Mouse (Mus musculus): Measurements from ENCODE around the gene Fam131c. TPM values are rescaled to one million over a fixed set of nuclear protein-coding genes. Genes with fewer than 3 reads are reported as not detected.

The Fam131c gene
- polyA plus RNA-seq, 1 experiment from 2014 or later, result 1.1 TPM

- Histone ChIP-seq H3K9me3 (no peaks in the 10 kb centered on the region), H3K36me3 (no peaks in the 10 kb centered on the region), H3K27me3 (no peaks in the 10 kb centered on the region), H3K9ac (no peak overlapping the region), H3K4me3 (no peak overlapping the region), H3K27ac (no peak overlapping the region), H3K4me1 (no peaks in the 10 kb centered on the region), H3K4me2 (replicated peaks) (no peak overlapping the region)
- no peak for ATAC-seq (ENCODE audit: insufficient number of reproducible peaks, insufficient read depth, low FRiP score, low TSS enrichment)
These were observed 10.2 kb upstream of the Fam131c start for GRCm38 (mm10) chr4:141357811-141358210.

- H3K27me3 ChIP-seq, result peaks cover 4% of the 10 kb centered on the region
- no peaks in the 10 kb centered on the region for H3K36me3 ChIP-seq
- no peak overlapping the region for H3K4me2 ChIP-seq (replicated peaks)
- no peaks in the 10 kb centered on the region for H3K4me1 ChIP-seq
- WGBS, result 81% methylated on average over 6 of the region's 6 CpGs
- no peak overlapping the region for H3K27ac ChIP-seq
- H3K4me3 ChIP-seq, result no peak overlapping the region
- no peak for ATAC-seq (ENCODE audit: insufficient number of reproducible peaks, insufficient read depth, low FRiP score, low TSS enrichment)
- H3K9me3 ChIP-seq, result no peaks in the 10 kb centered on the region
- no peak overlapping the region for H3K9ac ChIP-seq
These were observed 8.8 kb upstream of the Fam131c start for GRCm38 (mm10) chr4:141359222-141359621.

DNA sequence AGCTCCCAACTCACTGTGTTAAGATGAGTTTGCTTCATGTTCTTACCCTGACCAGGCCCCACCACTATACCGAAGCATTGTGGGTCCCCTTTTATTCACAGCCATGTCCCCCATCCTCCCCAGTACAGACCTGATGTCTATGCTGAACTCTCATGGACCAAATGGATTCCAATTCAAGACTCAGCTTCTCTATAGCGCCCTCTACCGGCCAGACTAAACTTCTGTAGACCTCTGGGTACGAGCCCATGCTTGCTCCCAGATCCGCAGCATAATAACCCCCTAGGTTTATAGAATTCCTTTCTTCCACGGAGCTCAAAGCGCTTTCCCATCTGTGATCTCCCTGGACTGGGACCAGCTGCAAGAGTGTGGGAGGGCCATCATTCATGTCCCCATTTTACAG lies 7.2 kb upstream of the Fam131c start:
- WGBS, result 31% methylated on average over 7 of the region's 7 CpGs
- no peak overlapping the region for H3K4me3 ChIP-seq
- peaks cover 20% of the 10 kb centered on the region for H3K27me3 ChIP-seq
- no peak for ATAC-seq (ENCODE audit: insufficient number of reproducible peaks, insufficient read depth, low FRiP score, low TSS enrichment)
- no peak overlapping the region for H3K27ac ChIP-seq
- no peaks in the 10 kb centered on the region for H3K4me1 ChIP-seq
- no peak overlapping the region for H3K9ac ChIP-seq
- H3K9me3 ChIP-seq, result no peaks in the 10 kb centered on the region
- H3K4me2 ChIP-seq (replicated peaks), result no peak overlapping the region
- H3K36me3 ChIP-seq, result no peaks in the 10 kb centered on the region

DNA sequence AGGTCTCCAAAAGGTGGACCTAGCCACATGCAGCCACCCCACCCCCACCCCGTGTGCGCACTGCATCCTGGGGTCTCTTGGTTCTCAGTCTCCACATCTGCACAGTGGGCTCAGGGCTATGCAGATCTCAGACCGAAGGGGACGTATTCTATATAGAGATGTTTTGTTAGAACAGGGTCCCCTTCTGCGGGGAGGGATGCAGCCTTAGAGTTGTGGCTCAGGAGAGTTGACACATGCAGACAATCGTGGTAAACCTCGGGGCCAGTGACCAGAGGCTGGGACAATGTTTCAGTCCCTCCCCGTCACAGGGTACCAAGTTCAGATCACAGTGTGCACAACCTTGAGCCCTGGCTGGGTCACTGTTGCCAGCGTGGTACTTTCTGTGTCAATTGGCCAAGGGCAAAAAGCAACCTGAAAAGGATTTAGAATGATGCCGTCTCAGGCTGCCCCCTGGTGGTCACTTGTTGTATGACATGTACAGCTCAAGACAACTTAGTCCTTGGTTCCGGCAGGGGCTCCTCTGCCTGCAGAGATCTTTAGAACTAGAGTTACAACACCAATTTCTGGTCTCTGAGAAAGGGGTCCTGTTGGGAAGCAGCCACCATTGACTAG lies 5.0 kb upstream of the Fam131c start:
- H3K27me3 ChIP-seq, result peaks cover 42% of the 10 kb centered on the region
- no peak overlapping the region for H3K9ac ChIP-seq
- H3K9me3 ChIP-seq, result no peaks in the 10 kb centered on the region
- WGBS, result 27% methylated on average over 11 of the region's 11 CpGs
- H3K4me2 ChIP-seq (replicated peaks), result no peak overlapping the region
- no peaks in the 10 kb centered on the region for H3K36me3 ChIP-seq
- H3K4me3 ChIP-seq, result no peak overlapping the region
- H3K4me1 ChIP-seq, result no peaks in the 10 kb centered on the region
- no peak overlapping the region for H3K27ac ChIP-seq
- ATAC-seq (ENCODE audit: insufficient number of reproducible peaks, insufficient read depth, low FRiP score, low TSS enrichment), result no peak

- Histone ChIP-seq H3K36me3 (no peaks in the 10 kb centered on the region), H3K4me2 (replicated peaks) (no peak overlapping the region), H3K4me3 (no peak overlapping the region), H3K9ac (no peak overlapping the region), H3K27ac (no peak overlapping the region), H3K27me3 (peaks cover 60% of the 10 kb centered on the region), H3K9me3 (no peaks in the 10 kb centered on the region), H3K4me1 (0 out of 2 replicates have a peak, but pooled peaks cover 8% of the 10 kb centered on the region)
- ATAC-seq (ENCODE audit: insufficient number of reproducible peaks, insufficient read depth, low FRiP score, low TSS enrichment), result no peak; the same call in 1 of the 2 replicates
- 67% methylated on average over 8 of the region's 8 CpGs for WGBS
These were observed 2.9 kb upstream of the Fam131c start for GRCm38 (mm10) chr4:141365126-141365525.

DNA sequence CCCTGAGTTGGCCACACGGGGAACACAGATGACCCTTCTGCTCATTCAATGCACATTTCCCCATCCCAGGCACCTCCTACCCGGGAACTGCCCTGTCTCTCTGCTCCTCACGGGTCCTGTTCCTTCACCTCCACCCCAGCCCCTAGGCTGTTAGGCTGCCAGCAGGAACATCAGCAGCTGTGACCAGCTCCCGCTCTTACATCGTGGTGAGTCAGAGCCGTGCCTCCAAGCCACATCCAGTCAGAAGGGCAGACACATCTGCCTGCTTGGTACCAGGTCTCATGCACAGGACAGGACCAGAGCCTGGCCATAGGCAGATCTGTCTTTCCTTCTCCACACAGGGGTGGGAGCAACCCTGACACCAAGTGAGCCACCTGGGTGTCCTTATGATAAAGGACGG lies 2.1 kb upstream of the Fam131c start:
- 56% methylated on average over 7 of the region's 7 CpGs for WGBS
- Histone ChIP-seq H3K4me3 (no peak overlapping the region), H3K9ac (no peak overlapping the region), H3K27ac (no peak overlapping the region), H3K27me3 (peaks cover 60% of the 10 kb centered on the region), H3K4me1 (0 out of 2 replicates have a peak, but pooled peaks cover 8% of the 10 kb centered on the region), H3K36me3 (no peaks in the 10 kb centered on the region), H3K4me2 (replicated peaks) (no peak overlapping the region), H3K9me3 (no peaks in the 10 kb centered on the region)
- ATAC-seq (ENCODE audit: insufficient number of reproducible peaks, insufficient read depth, low FRiP score, low TSS enrichment), result no peak

- Histone ChIP-seq H3K36me3 (no peaks in the 10 kb centered on the region), H3K9ac (no peak overlapping the region), H3K27ac (no peak overlapping the region), H3K9me3 (no peaks in the 10 kb centered on the region), H3K27me3 (peaks cover 24% of the 10 kb centered on the region), H3K4me2 (replicated peaks) (no peak overlapping the region), H3K4me1 (0 out of 2 replicates have a peak, but pooled peaks cover 8% of the 10 kb centered on the region), H3K4me3 (no peak overlapping the region)
- no peak for ATAC-seq (ENCODE audit: insufficient number of reproducible peaks, insufficient read depth, low FRiP score, low TSS enrichment)
- 90% methylated on average over 5 of the region's 5 CpGs for WGBS
These were observed 4.4 kb downstream of the Fam131c start for GRCm38 (mm10) chr4:141372426-141372825.

- H3K36me3 ChIP-seq, result no peaks in the 10 kb centered on the region
- H3K9ac ChIP-seq, result no peak overlapping the region
- peaks cover 12% of the 10 kb centered on the region for H3K4me1 ChIP-seq
- 68% methylated on average over 8 of the region's 8 CpGs for WGBS
- ATAC-seq (ENCODE audit: insufficient number of reproducible peaks, insufficient read depth, low FRiP score, low TSS enrichment), result no peak
- no peak overlapping the region for H3K27ac ChIP-seq
- H3K4me3 ChIP-seq, result no peak overlapping the region
- peaks cover 51% of the 10 kb centered on the region for H3K27me3 ChIP-seq
- H3K4me2 ChIP-seq (replicated peaks), result no peak overlapping the region
- no peaks in the 10 kb centered on the region for H3K9me3 ChIP-seq
These were observed 11.7 kb downstream of the Fam131c start for GRCm38 (mm10) chr4:141379674-141380073.

- Histone ChIP-seq H3K4me1 (peaks cover 14% of the 10 kb centered on the region), H3K4me2 (replicated peaks) (peak overlapping the region; percentile 67), H3K4me3 (peak overlapping the region; percentile 35), H3K27me3 (peaks cover 56% of the 10 kb centered on the region), H3K36me3 (no peaks in the 10 kb centered on the region), H3K9me3 (no peaks in the 10 kb centered on the region), H3K27ac (no peak overlapping the region), H3K9ac (0 out of 2 replicates have a peak overlapping the region, but pooled peaks have one; percentile 25)
- 1% methylated on average over 24 of the region's 25 CpGs for WGBS
- no peak for ATAC-seq (ENCODE audit: insufficient number of reproducible peaks, insufficient read depth, low FRiP score, low TSS enrichment)
These were observed 14.4 kb downstream of the Fam131c start for GRCm38 (mm10) chr4:141382406-141382805.

- H3K9ac ChIP-seq, result no peak overlapping the region
- peaks cover 14% of the 10 kb centered on the region for H3K4me1 ChIP-seq
- WGBS, result under 1% methylated on average over 7 of the region's 7 CpGs
- no peak overlapping the region for H3K4me2 ChIP-seq (replicated peaks)
- ATAC-seq (ENCODE audit: insufficient number of reproducible peaks, insufficient read depth, low FRiP score, low TSS enrichment), result no peak
- H3K9me3 ChIP-seq, result no peaks in the 10 kb centered on the region
- no peaks in the 10 kb centered on the region for H3K36me3 ChIP-seq
- H3K27ac ChIP-seq, result no peak overlapping the region
- peaks cover 48% of the 10 kb centered on the region for H3K27me3 ChIP-seq
- H3K4me3 ChIP-seq, result no peak overlapping the region
These were observed 17.3 kb downstream of the Fam131c start for GRCm38 (mm10) chr4:141385275-141385674.

DNA sequence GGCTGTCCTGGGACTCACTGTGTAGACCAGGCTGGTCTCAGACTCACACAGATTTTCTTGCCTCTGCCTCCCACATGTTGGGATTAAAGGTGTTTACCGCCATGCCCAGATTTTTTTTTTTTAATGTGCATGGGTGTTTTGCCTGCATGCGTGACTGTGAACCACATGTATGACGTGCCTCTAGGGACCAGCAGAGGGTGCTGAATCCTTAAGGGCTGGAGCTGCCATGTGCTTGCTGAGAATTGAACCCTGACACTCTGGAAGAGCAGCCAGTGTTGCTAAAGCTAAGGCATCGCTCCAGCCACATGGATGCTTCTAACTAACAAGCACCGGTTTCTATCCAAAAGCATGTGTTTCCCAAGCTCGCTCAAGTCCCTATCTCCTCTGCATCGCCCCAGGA lies 18.1 kb downstream of the Fam131c start:
- ATAC-seq (ENCODE audit: insufficient number of reproducible peaks, insufficient read depth, low FRiP score, low TSS enrichment), result no peak
- H3K4me3 ChIP-seq, result no peak overlapping the region
- peaks cover 40% of the 10 kb centered on the region for H3K27me3 ChIP-seq
- 75% methylated on average over 7 of the region's 7 CpGs for WGBS
- peaks cover 14% of the 10 kb centered on the region for H3K4me1 ChIP-seq
- no peaks in the 10 kb centered on the region for H3K36me3 ChIP-seq
- no peak overlapping the region for H3K9ac ChIP-seq
- H3K9me3 ChIP-seq, result no peaks in the 10 kb centered on the region
- H3K27ac ChIP-seq, result no peak overlapping the region
- H3K4me2 ChIP-seq (replicated peaks), result no peak overlapping the region

- H3K4me2 ChIP-seq (replicated peaks), result no peak overlapping the region
- H3K27me3 ChIP-seq, result peaks cover 29% of the 10 kb centered on the region
- WGBS, result 21% methylated on average over 5 of the region's 5 CpGs
- no peak overlapping the region for H3K27ac ChIP-seq
- no peak overlapping the region for H3K9ac ChIP-seq
- H3K36me3 ChIP-seq, result no peaks in the 10 kb centered on the region
- no peak overlapping the region for H3K4me3 ChIP-seq
- no peaks in the 10 kb centered on the region for H3K9me3 ChIP-seq
- peaks cover 11% of the 10 kb centered on the region for H3K4me1 ChIP-seq
- no peak for ATAC-seq (ENCODE audit: insufficient number of reproducible peaks, insufficient read depth, low FRiP score, low TSS enrichment)
These were observed 19.2 kb downstream of the Fam131c start for GRCm38 (mm10) chr4:141387093-141387784.

All from embryonic facial prominence, embryonic 12.5 days (tissue).